Mouse (Mus musculus) erythroid progenitor cell, adult 5-6 weeks (primary cell): Measurements from ENCODE around the gene Tac4. TPM values are rescaled to one million over a fixed set of nuclear protein-coding genes. Genes with fewer than 3 reads are reported as not detected.

Experiments used
- ATAC-seq: replicated peaks from 2 replicates; pipeline ENCODE4 v1.8.0; 2016; ENCODE audit warnings: moderate number of reproducible peaks, mild to moderate bottlenecking, moderate TSS enrichment, inconsistent platforms; ENCODE audit not compliant: poor library complexity, low FRiP score, severe bottlenecking
- total RNA-seq, 2 experiments: library from RNA; stranded (forward) in 1 of 2; stranded (reverse) in 1 of 2; fragments of 150-400 nt in 1 of 2; fragments of 186-747, 209-891 nt in 1 of 2; gene quantifications; 2 replicates each; pipeline versions ENCODE4 v1.2.3 to v1.2.4; 2015 to 2017; ENCODE audit warnings: low replicate concordance in 2 of 2

The Tac4 gene
- total RNA-seq (2015; ENCODE audit: low replicate concordance) (not detected in 2 replicates), total RNA-seq (2017; ENCODE audit: low replicate concordance) (not detected in 2 replicates)

DNA sequence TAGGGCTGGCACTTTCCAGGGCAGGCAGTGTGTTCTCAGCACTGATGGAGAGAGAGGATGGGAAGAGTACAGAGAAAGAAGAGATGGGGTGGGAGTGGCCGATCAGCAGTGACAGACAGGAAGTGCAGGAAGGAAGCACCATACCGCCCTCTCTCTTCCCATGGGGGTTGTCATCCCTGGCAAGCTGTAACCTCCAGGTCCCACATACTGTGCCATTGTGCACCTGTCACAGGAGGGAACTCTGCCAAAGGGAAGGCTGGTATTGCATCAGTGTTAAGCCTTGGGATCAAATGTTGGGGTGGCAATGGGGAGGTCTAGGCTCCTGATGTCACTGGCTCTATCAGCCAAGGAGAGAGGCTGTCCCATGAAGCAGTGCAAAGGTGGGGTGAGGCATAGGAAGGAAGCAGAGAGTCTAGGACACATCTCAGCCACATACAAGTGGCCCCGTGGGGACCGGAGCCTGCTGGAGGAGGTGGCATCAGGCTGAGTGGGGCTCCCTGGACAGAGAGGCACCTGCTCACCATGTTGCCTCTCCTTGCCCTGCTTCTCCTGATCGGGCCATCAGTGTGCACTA is at the start of gene Tac4:
TSS of gene Tac4 (plus strand) at position 352 of the 574 bp plus-strand sequence.
- ATAC-seq: no peak

DNA sequence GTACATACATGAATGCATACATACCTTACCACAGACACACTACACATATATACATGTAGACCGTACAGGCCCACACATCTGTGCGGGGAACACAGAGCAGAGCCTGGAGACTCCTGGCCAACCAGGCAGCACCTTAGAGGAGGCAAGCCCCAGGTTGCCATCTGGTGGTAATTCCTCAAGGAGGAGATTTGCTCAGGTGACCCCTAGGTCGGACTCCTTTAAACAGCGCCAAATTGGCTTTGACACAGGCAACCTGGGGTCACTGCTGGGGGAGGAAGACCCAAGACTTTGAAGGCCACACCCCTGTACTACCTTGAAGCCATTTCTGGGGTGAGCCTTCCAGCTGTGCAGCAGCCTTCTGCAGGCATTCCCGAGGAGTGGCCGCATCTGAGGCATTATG is 47.7 kb upstream of the Tac4 start:
- no peak for ATAC-seq

DNA sequence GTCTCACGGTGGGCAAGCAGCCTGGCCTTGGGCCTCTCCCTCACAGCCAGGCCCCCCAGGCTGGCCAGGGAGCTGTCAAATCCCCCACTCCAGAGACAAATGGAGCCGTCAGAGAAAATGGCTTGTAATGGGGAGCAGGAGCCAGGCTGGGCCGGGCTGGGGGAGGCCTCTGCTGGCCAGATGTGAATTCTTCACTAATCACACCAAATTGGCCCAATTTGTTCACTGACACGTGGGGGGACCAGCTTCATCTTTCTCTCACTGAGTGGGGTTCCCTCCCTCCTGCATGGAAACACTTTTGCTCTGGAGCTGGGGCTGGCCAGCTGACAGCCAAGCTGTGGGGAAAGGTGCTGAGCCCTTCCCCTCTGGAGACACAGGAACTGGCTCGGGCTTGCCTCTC is 47.0 kb upstream of the Tac4 start:
- no peak for ATAC-seq

DNA sequence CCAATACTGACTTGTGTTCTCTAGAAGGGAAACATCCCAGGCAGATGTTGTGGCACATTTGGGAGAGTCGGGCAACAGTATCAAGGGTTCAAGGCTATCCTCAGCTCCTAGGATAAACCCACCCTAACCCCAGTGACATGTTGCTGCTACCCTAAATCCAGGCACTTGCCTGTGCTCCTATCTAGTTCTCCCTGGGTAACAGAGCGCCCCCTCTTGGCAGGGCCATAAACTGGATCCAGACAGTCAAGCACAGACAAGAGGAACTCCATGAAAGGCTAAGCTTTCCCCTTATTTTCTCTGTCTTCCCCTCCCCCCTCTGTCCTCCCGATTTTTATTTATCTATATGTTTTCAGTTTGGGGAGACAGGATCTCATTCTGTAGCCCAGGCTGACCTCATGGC is 45.1 kb upstream of the Tac4 start:
- no peak for ATAC-seq

DNA sequence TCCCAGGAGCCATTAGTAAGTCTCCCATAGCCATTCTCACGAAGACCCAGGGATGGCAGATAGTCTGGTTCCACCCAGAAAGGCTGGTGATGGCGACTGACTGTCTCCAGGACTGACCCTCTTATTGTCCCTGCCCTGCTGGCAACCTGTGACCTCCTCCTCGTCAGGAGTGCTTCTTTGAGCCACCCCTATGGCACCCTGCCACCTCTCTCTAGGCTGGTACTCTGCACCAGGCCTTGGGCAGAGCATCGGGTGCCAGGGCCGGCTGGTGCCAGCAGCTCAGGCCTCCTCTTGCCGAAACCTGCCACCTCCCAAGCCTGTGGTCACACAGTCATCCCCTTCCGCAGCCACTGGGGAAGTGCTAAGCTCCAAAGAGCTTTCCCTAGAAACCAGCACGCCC is 42.2 kb upstream of the Tac4 start:
- ATAC-seq: no peak

DNA sequence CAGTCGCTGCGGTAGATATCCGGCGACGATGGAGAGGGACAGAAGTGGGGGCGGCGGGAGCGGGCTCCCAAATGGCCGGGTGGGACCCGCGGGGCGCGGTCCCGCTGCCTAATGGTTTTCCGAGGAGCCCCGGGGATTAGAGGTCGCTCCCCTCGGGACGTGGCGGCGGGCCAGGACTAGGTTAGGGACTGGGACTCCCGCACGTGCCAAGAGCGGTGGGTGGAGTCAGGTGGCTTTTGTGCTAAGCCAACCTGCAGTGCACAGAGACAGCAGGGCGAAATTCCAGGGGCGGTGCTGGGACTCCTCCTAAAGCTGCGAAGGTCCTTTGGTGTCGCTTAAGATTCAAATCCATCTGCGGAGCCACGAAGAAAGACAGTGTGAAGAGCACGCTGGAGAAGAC is 37.9 kb upstream of the Tac4 start:
- no peak for ATAC-seq

DNA sequence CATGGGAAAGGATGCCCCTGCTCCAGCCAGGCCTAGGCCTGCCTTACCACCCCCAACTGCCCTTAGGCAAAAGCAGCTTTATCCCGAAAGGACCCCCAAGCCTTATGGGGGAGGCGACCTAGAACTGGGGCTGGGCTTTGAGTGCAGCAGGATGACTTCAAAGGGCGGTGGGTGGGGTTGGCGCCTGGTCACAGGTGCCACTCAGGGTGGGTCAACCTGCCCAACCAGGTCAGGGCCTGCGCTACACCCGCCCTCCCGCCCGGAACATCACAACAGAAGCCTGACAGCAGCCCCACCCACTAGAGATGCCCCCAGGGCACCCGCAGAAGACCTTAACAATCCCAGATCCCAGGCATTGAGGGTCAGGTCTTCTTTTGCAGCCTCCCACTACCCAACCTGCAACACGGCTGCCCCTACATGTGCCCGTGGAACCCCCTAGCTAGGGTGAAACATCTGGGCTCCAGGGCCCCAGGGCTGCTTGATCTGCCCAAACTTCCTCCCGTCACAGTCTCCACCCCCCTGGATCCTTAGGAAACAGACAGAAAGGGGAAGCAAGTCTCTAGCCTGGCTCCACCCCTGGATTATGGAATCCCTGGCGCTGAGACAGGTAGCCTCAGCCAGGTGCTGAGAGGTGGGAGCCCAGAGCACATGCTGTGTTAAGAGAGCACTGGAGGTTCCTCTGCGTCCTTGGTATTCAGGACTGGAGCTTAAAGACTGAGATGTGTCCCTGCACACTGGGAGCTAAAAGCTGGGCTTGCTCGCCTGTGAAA is 37.0 kb upstream of the Tac4 start:
- ATAC-seq: no peak

DNA sequence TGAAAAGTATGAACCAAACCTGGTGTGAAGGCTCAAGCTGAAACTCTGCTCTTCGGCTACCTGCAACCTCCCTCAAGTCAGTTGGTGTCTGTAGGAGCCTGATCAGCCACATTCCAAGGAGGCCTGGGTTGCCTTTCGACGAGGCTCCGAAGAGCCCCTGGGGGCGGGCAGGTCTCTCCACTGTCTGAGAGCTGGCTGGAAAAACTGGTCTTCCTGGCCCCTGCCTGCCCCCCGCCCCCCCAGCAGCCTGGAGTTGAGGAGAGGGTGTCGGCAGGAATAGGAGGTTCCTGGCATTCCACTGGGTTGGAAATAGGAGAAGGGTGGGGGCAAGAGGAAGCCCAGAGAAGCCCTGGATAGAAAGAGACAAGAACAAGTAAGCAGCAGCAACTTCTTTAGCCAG is 35.9 kb upstream of the Tac4 start:
- ATAC-seq: no peak

DNA sequence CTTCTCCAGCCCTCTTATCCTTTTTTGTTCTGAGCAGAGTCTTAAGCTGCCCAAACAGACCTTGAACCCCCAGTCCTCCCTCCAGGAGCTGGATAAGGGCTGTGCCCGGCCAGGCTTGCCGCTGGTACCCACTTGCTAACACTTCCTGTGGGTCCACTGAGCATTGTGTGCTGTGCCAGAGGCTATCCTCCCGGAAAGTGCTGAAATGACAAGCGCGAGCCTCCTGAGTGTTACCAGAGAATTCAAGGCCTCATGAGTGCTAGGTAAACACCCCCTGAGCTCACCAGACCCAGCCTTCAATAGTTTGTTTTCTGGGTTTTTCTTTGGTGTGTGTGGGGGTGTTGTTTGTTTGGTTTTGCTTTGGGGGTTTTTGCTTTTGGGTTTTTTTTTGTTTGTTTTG is 33.9 kb upstream of the Tac4 start:
- no peak for ATAC-seq

DNA sequence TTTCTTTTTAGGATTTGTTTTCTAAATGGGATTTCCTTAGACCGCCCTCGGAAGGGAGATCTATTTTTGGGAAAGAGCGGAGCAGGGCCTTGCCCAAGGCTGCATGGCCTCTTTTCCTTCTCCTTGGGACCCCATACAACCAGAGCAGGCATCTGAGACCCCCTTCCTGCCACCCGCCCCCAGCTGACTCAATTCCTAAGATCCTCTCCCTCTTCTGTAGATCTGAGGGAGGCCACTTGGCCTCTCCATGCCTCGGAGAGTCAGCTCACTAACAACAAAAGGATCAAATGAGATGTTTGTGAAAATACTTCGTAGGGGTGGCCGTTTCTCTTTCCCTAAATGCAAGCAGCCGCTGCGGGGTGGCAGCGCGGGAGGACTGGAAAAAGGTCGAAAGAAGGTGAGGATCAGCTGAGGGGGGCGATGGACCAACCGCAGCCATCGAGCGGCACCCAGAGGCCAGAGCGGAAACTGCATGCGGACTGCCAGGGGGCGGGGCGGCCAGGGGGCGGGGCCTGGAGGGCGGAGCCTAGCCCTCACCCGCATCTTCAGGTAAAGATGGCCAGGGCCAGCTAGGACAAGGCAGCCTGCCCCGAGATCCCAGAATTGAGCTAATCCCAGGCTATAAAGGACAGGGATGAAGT is 29.5 kb upstream of the Tac4 start:
- ATAC-seq: peak; percentile 62

DNA sequence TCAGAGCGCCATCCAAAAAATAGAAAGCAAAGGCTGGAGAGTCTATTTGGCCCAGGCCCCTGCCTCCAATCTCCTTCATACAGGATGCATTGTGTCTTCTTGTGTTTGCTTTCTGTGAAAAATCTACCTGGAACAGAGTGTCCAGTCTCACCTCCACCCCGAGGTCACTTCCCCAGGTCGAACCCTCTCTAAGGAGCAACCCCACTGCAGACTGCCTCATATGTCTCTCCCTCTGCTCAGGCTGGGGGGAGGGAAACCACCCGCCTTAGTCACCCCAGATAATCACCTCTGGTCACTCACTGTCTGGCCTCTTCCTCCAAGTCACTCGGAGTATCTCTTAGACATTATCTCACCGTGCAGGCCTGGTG is 29.0 kb upstream of the Tac4 start:
- no peak for ATAC-seq

DNA sequence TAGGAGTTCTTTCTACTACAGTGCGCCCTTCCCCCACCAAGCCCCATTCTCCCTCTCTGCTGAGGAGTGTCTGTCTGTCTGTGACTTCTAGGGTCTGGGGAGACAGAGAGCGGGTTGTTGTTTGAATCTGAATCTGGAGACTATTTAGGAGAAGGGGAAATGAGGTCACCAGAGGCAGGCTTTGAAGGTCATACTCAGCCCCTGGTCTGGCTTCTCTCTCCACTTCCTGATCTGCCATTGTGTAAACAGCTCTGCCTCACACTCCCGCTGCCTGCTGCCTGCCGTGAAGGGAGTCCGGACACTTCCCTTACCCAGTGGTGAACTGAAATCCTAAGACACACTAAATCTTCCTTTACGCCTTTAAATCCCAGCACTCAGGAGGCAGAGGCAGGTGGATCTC is 22.9 kb upstream of the Tac4 start:
- ATAC-seq: no peak

DNA sequence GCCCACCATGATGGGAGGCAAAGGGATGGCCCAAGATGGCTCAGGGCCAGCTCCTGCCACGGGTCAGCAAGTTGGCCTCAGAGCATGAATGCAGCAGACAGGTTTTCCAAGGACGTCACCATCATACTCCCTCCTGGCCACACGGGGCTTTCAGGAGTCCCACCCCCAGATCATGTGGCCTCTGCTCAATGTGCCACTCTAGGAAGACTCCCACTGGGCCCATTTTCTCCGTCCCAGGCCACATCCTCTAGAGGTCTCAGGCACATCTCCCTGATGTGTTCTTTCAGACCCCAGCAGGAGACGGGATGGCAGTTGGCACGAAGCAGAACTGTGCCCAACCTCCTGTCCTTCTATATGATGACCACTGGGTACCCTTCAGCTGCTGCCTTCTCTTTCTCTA is 18.7 kb upstream of the Tac4 start:
- ATAC-seq: no peak

DNA sequence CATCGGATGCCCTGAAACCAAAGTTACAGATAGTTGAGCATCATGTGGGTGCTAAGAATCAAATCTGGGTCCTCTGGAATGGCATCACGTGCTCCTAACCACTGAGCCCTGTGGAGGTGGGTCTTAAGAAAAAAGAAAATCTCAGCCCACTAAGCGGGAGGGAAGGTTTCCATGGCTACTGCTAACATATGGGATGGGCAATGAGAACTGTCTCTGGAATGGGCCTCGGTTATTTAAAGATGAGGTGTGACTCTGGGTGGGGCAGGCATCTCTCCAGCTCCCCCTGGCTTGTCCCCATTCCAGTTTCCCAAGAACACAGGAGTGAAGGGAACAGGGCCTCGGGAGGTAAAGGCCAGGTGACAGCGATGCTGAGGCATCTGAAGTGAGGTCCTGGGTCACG is 15.9 kb upstream of the Tac4 start:
- no peak for ATAC-seq

DNA sequence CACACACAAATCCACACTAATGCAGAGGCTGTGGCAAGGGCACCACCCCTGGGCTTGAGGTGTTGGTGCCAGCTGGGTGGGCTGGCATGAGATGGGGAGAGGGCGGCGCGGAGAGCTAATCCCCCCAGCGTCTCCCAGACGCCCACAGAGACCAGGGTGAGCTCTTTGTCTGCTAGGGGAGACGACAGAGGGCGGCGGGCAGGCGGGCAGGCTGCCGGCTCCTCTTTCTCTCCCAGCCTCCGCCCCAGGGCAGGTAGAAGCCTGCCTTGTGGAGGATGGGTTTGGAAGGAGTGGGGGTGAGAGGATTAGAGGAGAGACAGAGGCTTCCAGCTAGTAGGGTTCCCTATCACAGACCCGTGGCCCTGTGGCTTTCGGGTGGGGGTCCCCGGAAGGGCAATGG is 14.3 kb upstream of the Tac4 start:
- no peak for ATAC-seq

DNA sequence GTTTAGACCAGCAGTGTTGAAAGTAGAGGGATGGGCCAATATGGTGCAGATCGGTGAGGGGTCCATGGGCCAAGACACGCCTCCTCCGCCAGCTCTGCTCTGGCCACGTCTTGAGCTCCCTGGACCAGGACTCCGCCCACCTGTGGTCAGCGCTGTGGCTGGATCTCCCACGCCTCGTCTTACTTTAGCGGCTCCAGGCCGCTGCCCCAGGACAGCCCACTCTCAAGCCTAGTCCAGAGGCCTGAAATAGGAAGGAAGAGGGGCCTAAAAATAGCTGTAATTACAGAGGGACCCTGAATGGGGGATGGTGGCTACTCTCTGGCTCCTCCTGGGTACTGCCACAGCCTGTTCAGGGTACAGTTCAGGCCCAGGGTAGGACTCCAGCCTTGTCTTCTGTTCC is 11.2 kb upstream of the Tac4 start:
- ATAC-seq: no peak

DNA sequence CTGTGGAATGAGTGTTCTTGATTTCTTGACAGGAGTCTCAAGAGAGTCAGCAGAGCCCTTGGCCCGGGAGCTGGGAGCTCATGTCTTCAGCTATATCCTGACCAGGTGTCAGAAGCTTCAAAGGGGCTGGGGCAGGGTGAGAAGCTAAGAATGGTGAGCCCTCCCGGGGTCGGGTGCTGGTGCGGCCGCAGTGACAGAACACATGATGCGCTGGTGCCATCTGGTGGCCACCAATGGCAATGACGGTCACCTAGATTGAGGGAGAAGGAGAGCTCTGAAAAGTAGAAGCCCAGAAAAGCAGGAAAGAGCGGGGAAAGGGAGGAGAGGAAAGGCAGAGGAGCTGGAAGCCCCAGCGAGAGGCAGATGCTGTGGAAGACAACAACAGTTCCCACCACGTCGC is 10.0 kb upstream of the Tac4 start:
- peak; percentile 70 for ATAC-seq

DNA sequence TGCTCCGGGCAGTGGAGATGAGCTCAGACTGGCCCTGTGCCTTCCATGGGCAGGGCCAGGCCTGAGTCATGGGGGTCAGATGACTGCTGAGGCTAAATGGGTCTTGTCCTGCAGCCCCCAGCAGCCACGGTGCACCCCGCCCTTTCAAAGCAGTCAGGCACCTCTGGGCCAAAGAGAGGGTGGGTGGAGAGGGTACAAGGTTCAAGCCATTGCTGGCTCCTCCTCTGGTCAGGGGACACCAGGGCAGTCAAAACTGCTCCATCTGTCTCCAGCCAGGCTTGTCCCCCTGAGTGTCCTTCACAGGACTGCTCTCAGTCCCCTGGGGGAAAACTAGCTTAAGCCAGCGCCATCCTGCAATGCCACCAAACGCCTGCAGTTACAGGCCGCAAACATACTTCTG is 9.2 kb upstream of the Tac4 start:
- ATAC-seq: no peak

DNA sequence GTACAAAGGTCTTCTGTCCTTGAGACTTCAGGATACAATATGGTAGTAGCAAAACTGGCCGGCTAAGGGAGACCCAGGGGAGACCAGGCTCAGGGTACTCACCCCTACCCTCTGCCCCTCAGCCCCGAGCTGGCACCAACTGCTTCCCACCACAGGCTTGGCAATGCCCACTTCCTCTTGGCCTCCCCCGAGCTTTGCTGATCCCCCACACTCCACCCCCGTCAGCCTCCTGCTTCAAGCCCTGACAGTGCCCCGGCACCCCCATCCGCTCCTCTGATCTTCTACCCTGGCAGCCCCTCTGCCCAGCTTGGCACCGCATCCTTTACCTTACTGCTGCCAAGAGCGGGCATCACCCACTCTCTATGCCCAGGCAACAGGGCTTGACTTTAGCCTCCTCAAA is 7.2 kb upstream of the Tac4 start:
- ATAC-seq: no peak

DNA sequence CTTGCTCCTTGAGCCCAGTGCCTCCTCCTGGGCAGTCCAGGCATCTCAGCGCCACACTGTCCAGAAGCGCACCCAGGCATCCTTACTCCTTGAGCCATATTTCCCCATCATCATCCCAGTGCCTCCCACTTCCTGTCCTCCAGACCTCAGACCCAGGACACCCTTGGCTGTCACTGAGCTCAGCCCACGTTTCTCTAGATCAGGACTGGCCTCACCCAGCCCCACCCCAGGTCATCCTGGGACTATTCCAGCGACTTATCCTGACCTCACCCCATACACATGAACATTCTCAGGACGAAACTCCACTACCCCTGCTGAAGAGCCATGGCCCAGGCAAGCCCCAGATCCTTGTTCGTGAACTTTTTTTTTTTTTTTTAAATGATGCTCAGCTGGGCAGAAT is 5.6 kb upstream of the Tac4 start:
- ATAC-seq: no peak

DNA sequence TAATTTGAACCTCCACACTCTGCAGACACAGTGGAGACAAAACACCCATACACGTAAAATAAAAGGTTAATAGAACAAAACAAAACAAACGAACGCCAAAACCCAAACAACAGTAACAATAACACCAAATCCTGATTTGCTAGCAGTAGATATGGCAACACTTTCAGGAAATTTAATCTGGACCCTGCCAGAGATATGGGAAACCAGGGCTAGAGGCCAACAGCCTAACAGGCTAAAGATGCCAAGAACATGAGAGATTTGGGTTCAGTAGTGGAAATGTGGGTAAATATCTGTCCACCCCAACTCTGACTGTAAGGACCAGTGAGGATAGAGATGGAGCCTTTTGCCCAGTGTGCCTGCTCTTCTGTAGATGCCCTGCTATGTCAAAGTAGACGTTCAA is 3.4 kb upstream of the Tac4 start:
- ATAC-seq: no peak
